Mouse (Mus musculus) hindbrain, embryonic 16.5 days (tissue): ENCODE results near the gene Ttll5. TPM values are rescaled to one million over a fixed set of nuclear protein-coding genes. Genes with fewer than 3 reads are reported as not detected.
A peak's percentile ranks its signal among the peaks of the same experiment; 100 is the strongest.

Source experiments
- ATAC-seq: fragments of 200-750 bp; cut with Nextera tagmentation; 2 replicates; pipeline ENCODE4 v1.8.0; 2017; ENCODE audit warnings: moderate TSS enrichment, moderate library complexity
- H3K27ac ChIP-seq: fragments of 300-500 bp; sonication (generic); 2 replicates; pipeline ENCODE4 v1.5.1; 2014; ENCODE audit warnings: low read depth, mild to moderate bottlenecking, control low read depth, low read length, moderate library complexity
- H3K27me3 ChIP-seq: fragments of 300-500 bp; sonication (generic); replicated peaks from 2 replicates; pipeline ENCODE4 v1.6.1; 2014; ENCODE audit warnings: low read length; ENCODE audit not compliant: control insufficient read depth, insufficient read depth
- H3K36me3 ChIP-seq: fragments of 300-500 bp; sonication (generic); 2 replicates; pipeline ENCODE4 v1.6.1; 2014; ENCODE audit warnings: mild to moderate bottlenecking, low read length, moderate library complexity, mixed read lengths; ENCODE audit not compliant: control insufficient read depth, insufficient read depth
- H3K4me1 ChIP-seq: fragments of 300-500 bp; sonication (generic); 2 replicates; pipeline ENCODE4 v1.6.1; 2014; ENCODE audit warnings: low read depth, low read length; ENCODE audit not compliant: control insufficient read depth, insufficient read depth
- H3K4me2 ChIP-seq: fragments of 300-500 bp; sonication (generic); 2 replicates; pipeline ENCODE4 v1.6.1; 2014; ENCODE audit warnings: mild to moderate bottlenecking, low read length, control low read depth, moderate library complexity
- H3K4me3 ChIP-seq: fragments of 300-500 bp; sonication (generic); 2 replicates; pipeline ENCODE4 v1.5.1; 2014; ENCODE audit warnings: mild to moderate bottlenecking, low read length, control low read depth, moderate library complexity
- H3K9ac ChIP-seq: fragments of 300-500 bp; sonication (generic); 2 replicates; pipeline ENCODE4 v1.6.1; 2014; ENCODE audit warnings: low read depth, mild to moderate bottlenecking, control low read depth, low read length, moderate library complexity
- H3K9me3 ChIP-seq: fragments of 300-500 bp; sonication (generic); 2 replicates; pipeline ENCODE4 v1.6.1; 2014; ENCODE audit warnings: mild to moderate bottlenecking, low read length, moderate library complexity; ENCODE audit not compliant: control insufficient read depth
- WGBS: fragments of 180-500 bp; shearing (Covaris S2); extraction: QIAGEN DNeasy Blood & Tissue Kit; methylation state at CpG from one replicate; pipeline ENCODE4 v1.1.7; 2014; 5-methylcytosine and 5-hydroxymethylcytosine counted together
- polyA plus RNA-seq: library from polyadenylated mRNA; unstranded; fragments of >200 nt; fragmentation: Nextera tagmentation; extraction: Ambion mirVana; gene quantifications from 2 replicates; pipeline ENCODE4 v1.2.1, GENCODE M21; 2015

The Ttll5 gene
- polyA plus RNA-seq, 1 experiment from 2014 or later: 11.0 TPM

DNA sequence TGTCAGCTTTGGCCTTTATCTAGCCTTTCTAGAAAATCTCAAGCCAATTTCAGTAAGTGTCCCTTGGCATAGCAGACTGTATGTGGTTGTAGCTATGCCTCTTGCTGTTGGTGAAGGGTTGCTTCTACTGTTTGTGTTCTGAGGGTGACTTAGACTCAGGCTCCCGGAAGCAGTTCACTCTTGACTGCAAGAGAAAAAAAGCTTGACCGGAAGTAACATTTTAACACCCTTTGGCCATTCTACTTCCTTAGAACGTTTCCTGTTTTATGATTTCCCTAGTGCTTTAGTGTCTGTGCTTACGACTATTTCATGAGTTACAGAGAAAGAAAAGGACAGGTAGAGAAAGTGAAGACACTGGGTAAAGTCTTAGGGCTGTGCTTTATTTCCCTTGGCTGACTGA is 161.1 kb downstream of the Ttll5 start:
- no peak overlapping the region for H3K27ac ChIP-seq
- no peaks in the 10 kb centered on the region for H3K36me3 ChIP-seq
- peaks cover 12% of the 10 kb centered on the region for H3K4me1 ChIP-seq
- ATAC-seq: no peak
- H3K4me2 ChIP-seq: no peak overlapping the region
- no peaks in the 10 kb centered on the region for H3K27me3 ChIP-seq
- no peak overlapping the region for H3K9ac ChIP-seq
- WGBS: 76% methylated on average over 4 of the region's 4 CpGs
- H3K4me3 ChIP-seq: no peak overlapping the region
- no peaks in the 10 kb centered on the region for H3K9me3 ChIP-seq

DNA sequence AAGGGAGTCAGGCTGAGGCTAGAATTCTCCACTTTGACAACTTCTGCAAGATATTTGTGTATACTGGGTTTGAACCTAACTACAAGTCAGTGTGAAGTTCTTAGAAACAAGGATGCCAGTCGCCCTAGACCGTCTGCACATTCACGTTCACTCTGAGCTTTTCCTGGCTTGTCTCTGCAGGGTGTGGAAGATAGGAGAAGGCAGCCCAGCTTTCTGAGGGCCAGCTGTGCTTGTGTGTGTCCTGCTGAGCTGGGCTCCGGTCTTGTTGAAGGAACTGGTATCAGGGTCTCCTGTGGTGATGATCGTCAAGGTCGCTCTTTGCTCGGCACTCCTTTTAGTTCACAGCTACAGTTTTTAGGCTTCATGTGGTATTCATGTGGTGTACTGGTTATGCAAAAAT is 161.6 kb downstream of the Ttll5 start:
- no peak overlapping the region for H3K9ac ChIP-seq
- H3K27ac ChIP-seq: no peak overlapping the region
- H3K36me3 ChIP-seq: no peaks in the 10 kb centered on the region
- no peak overlapping the region for H3K4me3 ChIP-seq
- ATAC-seq: no peak
- H3K4me2 ChIP-seq: no peak overlapping the region
- H3K9me3 ChIP-seq: no peaks in the 10 kb centered on the region
- H3K27me3 ChIP-seq: no peaks in the 10 kb centered on the region
- WGBS: 55% methylated on average over 7 of the region's 7 CpGs
- H3K4me1 ChIP-seq: peaks cover 12% of the 10 kb centered on the region

DNA sequence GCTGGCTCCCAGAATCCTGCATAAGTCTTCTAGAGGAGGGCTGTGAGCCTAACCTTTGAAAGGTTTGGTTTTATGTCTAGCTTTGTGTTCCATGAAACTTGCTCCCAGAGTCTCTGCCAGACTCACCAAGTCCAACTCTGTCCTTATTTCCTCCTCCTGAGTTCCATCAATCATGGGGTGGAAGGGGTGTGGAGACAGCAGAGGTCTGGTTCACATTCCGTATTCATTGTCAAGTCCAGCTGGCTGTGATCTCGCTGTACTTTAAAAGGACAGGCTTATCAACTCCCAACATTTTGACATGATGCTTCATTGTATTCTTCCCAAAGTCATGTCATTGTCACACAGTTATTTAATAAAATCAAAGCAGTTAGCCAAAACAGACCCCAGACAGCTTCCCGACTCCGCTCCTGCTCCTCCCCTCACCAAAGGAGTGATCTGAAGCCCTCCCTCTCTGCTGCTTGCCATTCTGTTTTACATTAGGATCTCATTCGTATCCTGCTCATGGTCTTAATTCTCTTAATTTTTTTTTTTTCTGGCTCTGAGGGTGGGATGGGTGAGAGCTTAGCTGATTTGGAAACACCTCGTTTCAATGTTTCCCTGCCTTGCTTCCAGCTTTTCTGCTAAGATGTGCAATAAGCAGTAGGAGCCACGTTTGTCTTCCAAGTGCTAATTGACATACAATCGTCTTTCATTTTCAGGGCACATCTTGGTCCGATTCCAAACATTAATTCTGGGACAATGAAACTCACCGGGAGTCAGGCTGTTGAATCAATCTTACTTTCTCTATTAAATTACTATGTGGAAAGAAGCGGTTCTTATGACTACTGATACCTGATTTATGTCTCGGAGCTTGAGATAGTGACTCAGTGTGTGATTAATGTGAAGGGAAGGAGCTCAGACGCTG is 162.3 kb downstream of the Ttll5 start:
- H3K4me2 ChIP-seq: peak overlapping the region; percentile 35
- WGBS: 33% methylated on average over 13 of the region's 13 CpGs

DNA sequence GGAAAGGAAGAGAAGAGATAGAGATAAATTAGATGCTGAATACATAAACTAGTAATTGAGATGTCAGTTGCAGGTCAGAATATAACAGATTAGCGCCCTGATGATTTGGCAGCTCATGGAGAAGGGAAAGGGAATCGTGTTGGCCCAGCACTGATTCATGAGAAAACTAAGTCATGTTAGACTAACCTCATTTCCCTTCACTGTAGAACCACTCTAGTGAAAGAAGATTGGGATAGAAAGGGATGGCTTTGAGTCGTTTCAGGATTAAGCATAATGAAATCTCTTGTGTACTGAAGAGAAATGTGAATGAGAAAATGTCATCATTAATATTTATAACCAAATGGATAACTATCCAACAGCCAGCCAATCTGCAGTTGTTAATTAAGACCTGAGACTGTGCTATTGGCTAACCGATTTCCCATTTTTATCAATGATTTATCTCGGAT is 163.0 kb downstream of the Ttll5 start:
- Histone ChIP-seq H3K4me1 (peaks cover 12% of the 10 kb centered on the region), H3K4me3 (no peak overlapping the region), H3K36me3 (no peaks in the 10 kb centered on the region), H3K27me3 (no peaks in the 10 kb centered on the region), H3K27ac (no peak overlapping the region), H3K9ac (no peak overlapping the region), H3K4me2 (peak overlapping the region; percentile 35), H3K9me3 (no peaks in the 10 kb centered on the region)
- ATAC-seq: no peak; the same call in 1 of the 2 replicates
- WGBS: 52% methylated on average over 5 of the region's 5 CpGs

More for the DNA sequence above, 162.3 kb downstream of the Ttll5 start:
- peaks cover 12% of the 10 kb centered on the region for H3K4me1 ChIP-seq
- H3K4me3 ChIP-seq: no peak overlapping the region
- H3K9ac ChIP-seq: no peak overlapping the region
- no peaks in the 10 kb centered on the region for H3K9me3 ChIP-seq
- no peaks in the 10 kb centered on the region for H3K27me3 ChIP-seq
- ATAC-seq: peak; percentile 45
- H3K36me3 ChIP-seq: no peaks in the 10 kb centered on the region
- 0 out of 2 replicates have a peak overlapping the region, but pooled peaks have one; percentile 12 for H3K27ac ChIP-seq

DNA sequence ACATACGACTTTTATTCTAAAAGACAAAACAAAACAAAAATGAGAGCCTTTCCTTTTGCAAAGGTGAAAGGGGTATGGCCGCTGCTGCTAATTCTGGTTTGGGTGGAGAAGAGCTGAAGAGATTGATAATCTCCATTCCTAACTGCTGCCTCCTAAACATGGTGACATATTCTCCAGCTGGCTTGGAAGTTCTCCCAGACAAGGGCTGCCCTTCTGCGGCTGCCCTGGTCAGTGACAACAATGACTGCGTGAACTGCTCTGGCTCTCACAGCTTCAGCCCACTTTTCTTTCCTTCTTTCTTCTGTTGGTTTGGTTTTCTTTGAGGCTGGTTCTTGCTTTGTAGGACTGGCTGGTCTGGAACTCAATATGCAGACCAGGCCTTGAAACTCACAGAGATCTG is 163.7 kb downstream of the Ttll5 start:
- no peaks in the 10 kb centered on the region for H3K36me3 ChIP-seq
- no peaks in the 10 kb centered on the region for H3K9me3 ChIP-seq
- H3K9ac ChIP-seq: no peak overlapping the region
- H3K4me2 ChIP-seq: no peak overlapping the region
- peaks cover 12% of the 10 kb centered on the region for H3K4me1 ChIP-seq
- H3K27me3 ChIP-seq: no peaks in the 10 kb centered on the region
- no peak for ATAC-seq
- H3K27ac ChIP-seq: no peak overlapping the region
- no peak overlapping the region for H3K4me3 ChIP-seq
- WGBS: 92% methylated on average over 4 of the region's 4 CpGs

DNA sequence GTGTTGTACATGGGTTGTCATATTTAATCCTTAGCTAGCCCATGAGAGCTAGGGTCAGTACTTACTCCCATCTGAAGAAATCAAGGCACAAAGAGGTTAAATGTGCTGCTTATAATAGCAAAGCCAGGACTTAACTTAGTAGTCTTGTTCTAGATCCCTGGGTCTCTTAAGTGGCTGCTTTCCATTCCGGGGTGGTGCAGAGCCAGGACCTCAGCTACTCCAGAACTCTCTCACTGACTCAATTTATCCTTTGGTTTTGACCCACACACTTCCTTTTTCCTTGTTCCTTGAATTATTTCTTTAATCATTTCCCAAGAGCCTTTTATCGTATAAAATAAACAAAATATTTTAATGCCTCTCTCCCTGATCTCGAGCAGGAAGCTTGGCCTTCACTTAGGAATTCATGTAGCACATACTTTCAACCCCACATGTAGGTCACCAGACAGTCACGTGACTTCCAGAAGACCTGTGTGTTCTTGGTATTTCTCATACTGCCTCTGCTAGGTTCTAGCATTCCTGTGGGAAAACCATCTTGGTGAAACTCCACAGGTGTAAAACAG is 164.4 kb downstream of the Ttll5 start:
- no peak overlapping the region for H3K9ac ChIP-seq
- H3K4me1 ChIP-seq: peaks cover 12% of the 10 kb centered on the region
- no peak for ATAC-seq
- H3K36me3 ChIP-seq: no peaks in the 10 kb centered on the region
- no peaks in the 10 kb centered on the region for H3K9me3 ChIP-seq
- WGBS: 88% methylated on average over 4 of the region's 4 CpGs
- H3K27ac ChIP-seq: no peak overlapping the region
- H3K4me3 ChIP-seq: no peak overlapping the region
- no peaks in the 10 kb centered on the region for H3K27me3 ChIP-seq
- H3K4me2 ChIP-seq: no peak overlapping the region

DNA sequence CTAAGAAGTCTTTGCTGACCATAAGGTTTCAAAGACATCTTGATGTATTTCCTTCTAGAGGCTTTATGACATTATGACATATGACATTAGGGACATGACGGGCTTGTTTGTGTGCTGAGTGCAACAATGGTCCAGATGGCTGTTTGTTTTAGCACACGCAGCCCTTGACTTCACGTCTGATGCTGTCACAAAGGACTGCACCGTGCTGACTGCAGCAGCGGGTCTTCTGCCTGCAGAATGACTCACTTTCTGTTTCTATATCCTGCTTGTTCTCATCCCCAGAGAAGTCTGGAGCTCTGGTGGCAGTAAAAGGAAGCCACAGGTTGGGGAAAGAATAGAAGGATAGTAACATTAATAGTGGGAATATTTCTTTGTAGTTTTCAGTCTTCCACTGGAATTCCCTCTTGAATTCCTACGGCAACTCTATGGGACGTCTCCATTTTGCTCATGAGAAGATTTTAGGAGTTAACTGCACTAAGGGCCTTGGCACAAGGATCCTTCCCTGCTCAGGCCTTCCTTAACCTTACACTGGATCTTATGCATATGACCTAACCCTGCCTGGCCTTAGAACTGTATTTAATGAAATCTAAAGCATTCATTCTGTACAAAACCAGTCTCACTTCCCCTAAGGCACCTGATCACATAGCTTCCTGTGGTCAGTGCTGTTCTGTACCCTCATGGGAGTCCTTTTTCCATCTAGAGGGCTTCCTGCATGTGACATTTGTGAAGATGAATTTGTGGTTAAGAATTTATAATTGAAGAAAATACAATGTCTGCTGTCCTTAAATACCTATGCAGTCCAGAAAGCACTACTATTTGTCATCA is 167.8 kb downstream of the Ttll5 start:
- H3K27ac ChIP-seq: no peak overlapping the region
- H3K9ac ChIP-seq: no peak overlapping the region
- H3K36me3 ChIP-seq: no peaks in the 10 kb centered on the region; the same call in 1 of the 2 replicates
- H3K9me3 ChIP-seq: no peaks in the 10 kb centered on the region
- no peak overlapping the region for H3K4me2 ChIP-seq
- 45% methylated on average over 7 of the region's 7 CpGs for WGBS
- peaks cover 2% of the 10 kb centered on the region; the same call in 1 of the 2 replicates for H3K4me1 ChIP-seq
- ATAC-seq: no peak
- H3K4me3 ChIP-seq: no peak overlapping the region
- no peaks in the 10 kb centered on the region for H3K27me3 ChIP-seq

DNA sequence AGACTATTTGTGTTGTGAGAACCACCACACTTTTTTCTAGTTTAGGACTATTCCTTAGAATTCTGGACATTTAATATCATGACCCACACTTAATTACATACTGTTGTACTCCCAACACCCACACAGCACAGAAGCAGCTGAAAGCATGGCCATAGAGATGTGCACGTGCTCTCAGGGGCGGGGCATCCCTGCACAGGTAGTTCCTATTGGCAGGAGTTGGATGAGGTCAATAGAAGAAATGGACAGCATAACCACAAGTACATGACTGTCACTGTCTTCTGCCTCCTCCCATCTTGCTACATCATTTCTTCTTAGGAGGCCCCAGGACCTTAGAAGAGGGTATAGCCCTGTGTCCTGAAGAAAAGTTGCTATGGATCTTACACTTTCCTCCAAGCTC is 168.4 kb downstream of the Ttll5 start:
- Histone ChIP-seq H3K27me3 (no peaks in the 10 kb centered on the region), H3K4me1 (no peaks in the 10 kb centered on the region)
- 88% methylated on average over 2 of the region's 2 CpGs for WGBS

More for the DNA sequence above, 168.4 kb downstream of the Ttll5 start:
- ATAC-seq: no peak
- Histone ChIP-seq H3K36me3 (no peaks in the 10 kb centered on the region; the same call in 1 of the 2 replicates), H3K27ac (no peak overlapping the region), H3K9me3 (no peaks in the 10 kb centered on the region), H3K9ac (no peak overlapping the region), H3K4me2 (no peak overlapping the region), H3K4me3 (no peak overlapping the region)
